Mouse (Mus musculus) bone marrow, adult 2 months (tissue): ENCODE data around the gene Lsm3.

Source experiments
- CTCF ChIP-seq: fragments of 200-500 bp; IDR thresholded peaks from 2 replicates; pipeline ENCODE4 v1.5.1; 2011; ENCODE audit warnings: low read length, control low read depth; ENCODE audit not compliant: control insufficient read depth, insufficient read depth
- POLR2A ChIP-seq: fragments of 200-500 bp; IDR thresholded peaks from 2 replicates; pipeline ENCODE4 v1.6.1; 2011; ENCODE audit warnings: low read depth, mild to moderate bottlenecking, control low read depth, low read length, borderline replicate concordance; ENCODE audit not compliant: control insufficient read depth

DNA sequence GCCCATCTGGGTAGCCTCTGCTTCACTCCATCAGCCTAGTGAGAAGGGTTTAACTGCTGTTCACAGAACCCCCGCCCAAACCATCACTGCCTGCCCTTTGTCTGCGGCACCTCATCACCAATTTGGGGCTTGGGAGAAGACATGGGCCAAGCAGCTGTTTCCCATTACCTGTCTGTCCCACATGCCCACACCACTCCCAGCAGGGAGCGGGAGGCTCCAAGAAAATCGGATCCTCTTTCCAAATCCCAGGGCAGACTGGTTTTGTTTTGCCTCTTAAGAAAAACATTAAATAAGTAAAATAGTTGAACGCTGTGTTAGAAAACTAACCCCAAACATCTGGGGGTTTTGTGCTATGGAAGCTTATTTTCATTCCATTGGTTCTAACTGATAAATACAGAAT is 33.9 kb downstream of the Lsm3 start:
- no peak for TF ChIP-seq CTCF
- no peak for TF ChIP-seq POLR2A
